Mouse (Mus musculus) gastrocnemius, postnatal 4 days (tissue): ENCODE measurements around the gene Olfr228. TPM values are rescaled to one million over a fixed set of nuclear protein-coding genes. Genes with fewer than 3 reads are reported as not detected.
"Not testable (repeated sequence)": the region's sequence is repeated elsewhere in the genome, so short reads cannot be mapped to it uniquely, and the experiment has no call there.

Experiments used
- DNase-seq, 2 experiments: peaks; one replicate each; pipeline ENCODE4 v3.0.0; 2021 to 2022; ENCODE audit warnings: low spot score in 2 of 2, mixed read lengths in 2 of 2
- long read RNA-seq, 2 experiments: library from polyadenylated mRNA; stranded (forward); transcript quantifications; one replicate each; pipeline ENCODE4 v2.0.0; 2021
- total RNA-seq, 2 experiments: library from RNA; stranded (reverse); gene quantifications; 2 replicates each; pipeline ENCODE4 v1.2.3; 2021

The Olfr228 gene
- total RNA-seq: not detected
- long read RNA-seq, experiment 1: 0 reads
- long read RNA-seq, experiment 2: 0 reads

DNA sequence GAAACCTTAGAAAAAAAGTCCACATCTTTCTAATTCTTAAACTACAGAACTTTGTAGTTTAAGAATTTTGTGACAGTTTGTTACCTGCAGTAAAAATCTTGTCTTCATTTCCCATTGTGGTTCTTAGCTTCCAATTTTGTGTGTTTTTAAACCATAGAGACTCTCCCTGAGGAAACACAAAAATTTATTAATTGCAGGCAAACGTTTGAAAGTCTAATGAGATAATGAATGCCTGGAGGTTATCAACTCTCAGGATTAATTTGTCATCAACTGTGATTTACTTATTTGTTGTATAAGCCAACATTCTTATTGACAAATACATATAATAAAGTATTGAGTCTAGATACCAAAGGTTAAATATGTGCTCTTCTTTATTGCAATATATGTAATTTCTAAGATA lies at the start of gene Olfr228:
Olfr228 (minus strand) TSS at position 101 of the 400 bp plus-strand sequence.
- no peak for DNase-seq

DNA sequence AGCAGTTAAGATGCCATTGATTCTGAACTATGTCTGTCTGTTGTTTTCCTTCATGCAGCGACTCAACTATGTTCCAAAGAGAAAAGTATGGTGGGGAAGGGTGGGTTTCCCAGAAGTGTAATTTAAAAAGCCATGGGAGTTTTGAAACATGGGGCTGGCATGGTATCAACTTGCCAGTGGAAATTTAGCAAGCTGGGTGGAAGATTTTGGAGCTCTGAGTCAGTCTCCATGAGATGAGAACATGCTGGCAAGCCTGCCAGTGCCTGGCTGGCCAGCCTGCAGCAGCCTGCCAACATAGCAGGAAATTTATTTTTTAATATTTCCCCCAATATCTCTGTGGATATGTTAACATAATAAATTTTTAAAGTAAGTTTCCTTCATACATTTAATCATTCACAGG lies 43.8 kb upstream of the Olfr228 start:
- no peak for DNase-seq

- DNase-seq: no peak
Measured at GRCm38 (mm10) chr2:86508161-86508560, 21.0 kb upstream of the Olfr228 start, which contains the start of gene Olfr1076. Gene Olfr1076 (plus strand): TSS chr2:86508461.

DNA sequence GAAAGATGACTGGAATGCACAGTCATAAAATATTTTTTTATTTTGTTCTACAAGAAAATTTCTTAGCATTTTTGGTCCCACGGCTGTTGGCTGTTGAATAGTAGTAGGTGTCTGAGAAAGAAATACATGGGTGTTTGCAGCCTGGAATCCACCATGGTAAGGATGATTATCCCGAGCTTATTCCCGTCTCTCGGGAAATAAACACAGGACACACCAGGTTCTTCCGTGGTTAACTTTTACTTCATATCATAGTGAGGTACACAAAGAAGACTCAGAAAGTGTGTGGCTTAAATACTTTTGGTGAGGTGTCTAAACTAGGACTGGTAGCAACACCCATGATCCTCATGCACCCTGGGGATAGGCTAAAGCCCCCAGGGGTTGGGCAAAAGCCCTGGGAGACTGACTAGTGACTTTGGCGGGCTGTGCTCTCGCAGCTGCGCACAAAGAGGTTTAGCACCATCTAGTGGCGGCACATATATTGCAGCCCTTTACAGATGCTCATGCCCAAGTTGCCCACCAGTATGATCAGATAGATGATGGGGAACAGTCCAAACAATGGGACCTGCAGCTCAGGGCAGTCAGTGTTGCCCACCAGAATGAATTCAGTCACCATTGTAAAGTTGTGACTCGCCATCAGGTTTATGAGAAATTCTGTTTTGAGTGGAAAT lies 22.6 kb downstream of the Olfr228 start:
- peak in 1 of 2 experiments; percentile 15 for DNase-seq

DNA sequence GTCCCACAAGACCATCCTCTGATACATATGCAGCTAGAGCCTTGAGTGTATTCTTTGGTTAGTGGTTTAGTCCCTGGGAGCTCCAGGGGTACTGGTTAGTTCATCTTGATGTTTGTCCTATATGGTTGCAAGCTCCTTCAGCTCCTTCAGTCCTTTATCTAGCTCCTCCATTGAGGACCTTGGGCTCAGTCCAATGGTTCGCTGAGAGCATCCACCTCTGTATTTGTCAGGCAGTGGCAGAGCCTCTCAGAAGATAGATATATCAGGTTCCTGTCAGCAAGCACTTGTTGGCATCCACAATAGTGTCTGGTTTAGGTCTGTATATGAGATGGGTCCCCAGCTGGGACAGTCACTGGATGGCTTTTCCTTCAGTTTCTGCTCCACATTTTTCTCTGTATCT lies 26.8 kb downstream of the Olfr228 start:
- no peak for DNase-seq

DNA sequence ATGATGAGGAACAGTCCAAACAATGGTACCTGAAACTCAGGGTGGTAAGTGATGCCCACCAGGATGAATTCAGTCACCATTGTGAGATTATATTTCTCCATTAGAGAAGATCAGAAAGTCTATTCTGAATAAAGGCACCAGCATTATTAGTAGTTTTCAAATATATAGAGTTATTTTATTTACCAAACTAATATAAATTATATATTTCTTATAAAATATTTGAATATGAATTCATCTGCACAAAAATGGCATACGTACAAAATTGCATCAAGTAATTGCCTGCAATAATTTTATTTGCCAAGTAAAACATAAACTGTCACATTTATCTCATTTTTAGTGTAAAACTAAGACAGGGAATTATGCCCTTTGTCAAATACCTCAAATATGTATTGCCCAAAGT lies 31.0 kb downstream of the Olfr228 start, which contains the start of gene Olfr1066:
Olfr1066 (minus strand) TSS at position 101 of the 400 bp plus-strand sequence.
- DNase-seq: no peak

- not testable (repeated sequence) for DNase-seq
Measured at GRCm38 (mm10) chr2:86450491-86450890, 36.7 kb downstream of the Olfr228 start, which contains the start of gene Olfr1065. Gene Olfr1065 (minus strand): TSS chr2:86450591.

DNA sequence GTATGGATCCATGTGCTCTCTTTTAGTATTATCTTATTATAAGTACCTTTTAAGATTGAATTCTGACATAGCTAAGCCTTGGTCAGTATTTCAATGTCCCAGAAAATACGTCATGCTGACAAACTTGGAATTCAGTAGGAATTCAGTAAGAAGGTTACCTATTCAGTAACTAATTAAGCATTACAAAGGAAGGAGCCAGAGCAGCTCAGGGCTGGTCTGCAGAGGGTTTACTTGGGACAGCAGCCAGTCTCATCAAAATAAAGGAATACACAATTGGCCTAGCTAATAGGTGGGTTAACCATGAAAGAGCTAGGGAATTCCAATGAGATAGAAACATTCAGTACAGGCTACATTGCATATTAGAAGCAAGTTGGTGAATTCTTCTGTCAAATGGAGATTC lies 45.1 kb downstream of the Olfr228 start:
- not testable (repeated sequence) for DNase-seq

Other genes with a start within 250 kb of the Olfr228 start
- gene Olfr1048, start 247.1 kb downstream of the Olfr228 start, total RNA-seq: not detected
- not detected for gene Olfr1049, start 229.1 kb downstream of the Olfr228 start, total RNA-seq
- not detected for gene Olfr1051, start 208.3 kb downstream of the Olfr228 start, total RNA-seq
- not detected for gene Olfr1052, start 194.9 kb downstream of the Olfr228 start, total RNA-seq
- gene Olfr1053, start 172.1 kb downstream of the Olfr228 start, total RNA-seq: not detected
- not detected for gene Olfr1054, start 152.0 kb downstream of the Olfr228 start, total RNA-seq
- not detected for gene Olfr1055, start 137.1 kb downstream of the Olfr228 start, total RNA-seq
- gene Olfr1056, start 124.9 kb downstream of the Olfr228 start, total RNA-seq: not detected
- not detected for gene Olfr1057, start 109.0 kb downstream of the Olfr228 start, total RNA-seq
- not detected for gene Olfr1058, start 98.8 kb downstream of the Olfr228 start, total RNA-seq
- not detected for gene Olfr1061, start 73.3 kb downstream of the Olfr228 start, total RNA-seq
- not detected for gene Olfr1062, start 60.6 kb downstream of the Olfr228 start, total RNA-seq
- not detected for gene Olfr1065, start 36.8 kb downstream of the Olfr228 start, total RNA-seq
- gene Olfr1066, start 31.1 kb downstream of the Olfr228 start, total RNA-seq: not detected
- not detected for gene Olfr1076, start 21.1 kb upstream of the Olfr228 start, total RNA-seq
- not detected for gene Olfr1079, start 55.1 kb upstream of the Olfr228 start, total RNA-seq
- not detected for gene Olfr1080, start 70.8 kb upstream of the Olfr228 start, total RNA-seq
- not detected for gene Olfr1082, start 111.6 kb upstream of the Olfr228 start, total RNA-seq
- not detected for gene Olfr1084, start 152.3 kb upstream of the Olfr228 start, total RNA-seq
- not detected for gene Olfr1085, start 174.6 kb upstream of the Olfr228 start, total RNA-seq
- not detected for gene Olfr1086, start 192.7 kb upstream of the Olfr228 start, total RNA-seq
- not detected for gene Olfr1087, start 211.0 kb upstream of the Olfr228 start, total RNA-seq
- not detected for gene Olfr1089, start 246.3 kb upstream of the Olfr228 start, total RNA-seq